Mouse (Mus musculus): ENCODE measurements around the gene Lpo. TPM values are rescaled to one million over a fixed set of nuclear protein-coding genes. Genes with fewer than 3 reads are reported as not detected.
A peak's percentile ranks its signal among the peaks of the same experiment; 100 is the strongest.

Gene Lpo
- total and polyA plus RNA-seq, 2 experiments from 2014 or later, result 0.19 TPM; not detected in 1

DNA sequence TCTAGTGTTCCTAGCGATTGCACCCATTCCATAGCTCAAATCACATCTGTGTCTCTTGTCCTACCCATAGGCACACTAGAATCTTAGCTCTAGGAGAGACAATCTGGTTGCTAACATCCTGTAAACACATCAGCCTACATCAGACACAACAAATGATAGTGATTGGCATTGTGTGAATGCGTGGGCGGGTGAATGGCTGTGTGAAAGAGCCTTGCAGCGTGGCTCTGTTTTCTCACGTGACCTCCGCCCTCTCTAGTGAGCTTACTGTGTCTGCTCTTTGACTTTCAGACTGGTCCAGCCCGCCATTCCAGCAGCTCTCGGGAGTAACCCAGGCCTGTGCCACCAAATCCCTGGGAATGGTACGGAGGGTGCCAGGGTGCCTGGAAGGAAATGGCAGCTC, 32.3 kb upstream of the Lpo start:
- Histone ChIP-seq H3K27me3 (ENCODE audit: control insufficient read depth, insufficient read depth, low read length) (no peaks in the 10 kb centered on the region), H3K27ac (ENCODE audit: low read depth) (no peak overlapping the region), H3K36me3 (replicated peaks; ENCODE audit: control insufficient read depth, insufficient read depth, low read length) (peaks cover 19% of the 10 kb centered on the region), H3K9ac (replicated peaks; ENCODE audit: low read depth, low read length) (no peak overlapping the region), H3K9me3 (replicated peaks; ENCODE audit: control insufficient read depth, low read length) (no peaks in the 10 kb centered on the region), H3K4me3 (ENCODE audit: low read depth, low read length) (no peak overlapping the region), H3K4me1 (ENCODE audit: control insufficient read depth, insufficient read depth) (no peaks in the 10 kb centered on the region), H3K4me2 (ENCODE audit: low read depth, low read length) (no peak overlapping the region)
- DNase-seq (ENCODE audit: low spot score) (no peak), ATAC-seq (ENCODE audit: insufficient read depth, low read depth) (no peak)
- 85% methylated on average over 9 of the region's 9 CpGs for WGBS
- TF ChIP-seq CTCF (IDR thresholded peaks at IDR 0.05; ENCODE audit: low read depth) (no peak), EP300 (IDR thresholded peaks at IDR 0.05; ENCODE audit: low read depth) (no peak)

DNA sequence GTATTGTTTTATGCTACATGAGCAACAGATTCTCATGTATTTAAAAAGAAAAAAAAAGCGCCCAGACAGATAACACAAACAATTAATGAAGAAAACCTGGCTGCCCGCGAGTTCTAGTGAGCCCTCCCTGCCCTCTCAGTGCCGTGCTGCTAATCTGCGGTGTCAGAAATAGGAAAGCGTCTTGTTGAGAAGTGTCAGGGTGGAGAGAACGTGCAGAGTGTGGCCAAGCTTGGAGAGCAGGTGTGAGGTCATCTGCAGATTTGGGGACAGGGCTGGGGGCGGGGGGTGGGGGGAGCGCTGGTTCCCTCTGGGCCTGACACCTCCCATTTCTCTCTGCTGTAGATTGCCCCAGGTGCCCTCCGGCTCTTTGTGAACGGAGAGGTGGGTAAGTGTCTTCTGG, 31.2 kb upstream of the Lpo start:
- TF ChIP-seq EP300 (IDR thresholded peaks at IDR 0.05; ENCODE audit: low read depth) (no peak), CTCF (IDR thresholded peaks at IDR 0.05; ENCODE audit: low read depth) (no peak)
- H3K4me2 ChIP-seq (ENCODE audit: low read depth, low read length), result no peak overlapping the region
- no peaks in the 10 kb centered on the region for H3K4me1 ChIP-seq (ENCODE audit: control insufficient read depth, insufficient read depth)
- peaks cover 19% of the 10 kb centered on the region for H3K36me3 ChIP-seq (replicated peaks; ENCODE audit: control insufficient read depth, insufficient read depth, low read length)
- H3K9me3 ChIP-seq (replicated peaks; ENCODE audit: control insufficient read depth, low read length), result no peaks in the 10 kb centered on the region
- H3K27me3 ChIP-seq (ENCODE audit: control insufficient read depth, insufficient read depth, low read length), result no peaks in the 10 kb centered on the region
- DNase-seq (ENCODE audit: low spot score) (no peak), ATAC-seq (ENCODE audit: insufficient read depth, low read depth) (peak; percentile 47; the same call in 1 of the 2 replicates)
- H3K4me3 ChIP-seq (ENCODE audit: low read depth, low read length), result no peak overlapping the region
- H3K9ac ChIP-seq (replicated peaks; ENCODE audit: low read depth, low read length), result no peak overlapping the region
- H3K27ac ChIP-seq (ENCODE audit: low read depth), result no peak overlapping the region
- WGBS, result 55% methylated on average over 11 of the region's 11 CpGs

DNA sequence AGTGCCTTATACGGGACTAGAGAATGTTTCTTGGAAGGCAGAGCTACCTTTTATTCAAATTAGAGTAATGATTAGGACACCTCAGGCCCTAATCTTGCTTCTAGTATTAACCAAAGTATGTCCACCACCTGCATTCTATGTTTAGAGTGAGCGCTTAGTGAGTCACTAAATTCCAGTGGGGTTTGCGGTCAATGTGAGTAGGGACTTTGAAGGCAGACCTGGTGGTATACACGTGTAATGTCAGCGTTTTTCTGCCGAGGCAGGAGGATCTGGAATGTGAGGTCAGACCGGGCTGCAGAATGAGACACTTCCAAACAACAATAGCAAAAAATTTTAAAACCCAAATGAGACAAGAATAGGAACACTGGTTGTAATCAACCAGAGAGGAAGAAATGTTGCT, 26.5 kb upstream of the Lpo start:
- DNase-seq (ENCODE audit: low spot score), result no peak

DNA sequence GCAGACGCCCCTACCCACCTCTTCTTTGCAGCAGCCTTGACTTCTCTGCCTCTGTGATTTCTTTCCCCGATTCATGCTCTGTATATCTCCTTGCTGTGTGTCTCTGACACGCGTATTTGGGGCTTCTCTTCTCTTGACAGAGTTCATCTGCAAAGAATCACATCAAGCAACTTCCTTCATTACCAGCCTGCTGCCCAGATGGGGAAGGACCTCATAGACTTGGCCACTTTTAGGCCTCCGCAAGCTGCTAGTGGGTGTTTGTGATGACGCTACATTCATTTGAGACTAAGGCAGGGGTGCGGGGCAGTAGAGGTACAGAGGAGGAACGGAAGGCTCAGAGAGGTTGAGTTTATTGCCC, 25.5 kb upstream of the Lpo start:
- ATAC-seq (ENCODE audit: insufficient read depth, low read depth) (peak; percentile 15; the same call in 1 of the 2 replicates), DNase-seq (ENCODE audit: low spot score) (no peak)
- Histone ChIP-seq H3K4me2 (ENCODE audit: low read depth, low read length) (peak overlapping the region; percentile 91), H3K9me3 (replicated peaks; ENCODE audit: control insufficient read depth, low read length) (no peaks in the 10 kb centered on the region), H3K4me1 (ENCODE audit: control insufficient read depth, insufficient read depth) (peaks cover 6% of the 10 kb centered on the region), H3K27me3 (ENCODE audit: control insufficient read depth, insufficient read depth, low read length) (no peaks in the 10 kb centered on the region), H3K9ac (replicated peaks; ENCODE audit: low read depth, low read length) (peak overlapping the region; percentile 51), H3K4me3 (ENCODE audit: low read depth, low read length) (peak overlapping the region; percentile 70), H3K27ac (ENCODE audit: low read depth) (peak overlapping the region; percentile 56), H3K36me3 (replicated peaks; ENCODE audit: control insufficient read depth, insufficient read depth, low read length) (peaks cover 19% of the 10 kb centered on the region)
- WGBS, result 45% methylated on average over 8 of the region's 8 CpGs
- TF ChIP-seq CTCF (IDR thresholded peaks at IDR 0.05; ENCODE audit: low read depth), result no peak
- no peak for TF ChIP-seq EP300 (IDR thresholded peaks at IDR 0.05; ENCODE audit: low read depth)

More for the DNA sequence above, 26.5 kb upstream of the Lpo start:
- Histone ChIP-seq H3K4me2 (ENCODE audit: low read depth, low read length) (no peak overlapping the region), H3K27ac (ENCODE audit: low read depth) (no peak overlapping the region), H3K4me3 (ENCODE audit: low read depth, low read length) (no peak overlapping the region), H3K27me3 (ENCODE audit: control insufficient read depth, insufficient read depth, low read length) (no peaks in the 10 kb centered on the region), H3K36me3 (replicated peaks; ENCODE audit: control insufficient read depth, insufficient read depth, low read length) (peaks cover 19% of the 10 kb centered on the region), H3K9me3 (replicated peaks; ENCODE audit: control insufficient read depth, low read length) (no peaks in the 10 kb centered on the region), H3K9ac (replicated peaks; ENCODE audit: low read depth, low read length) (no peak overlapping the region), H3K4me1 (ENCODE audit: control insufficient read depth, insufficient read depth) (peaks cover 6% of the 10 kb centered on the region)
- ATAC-seq (ENCODE audit: insufficient read depth, low read depth), result no peak
- WGBS, result 81% methylated on average over 7 of the region's 7 CpGs
- TF ChIP-seq EP300 (IDR thresholded peaks at IDR 0.05; ENCODE audit: low read depth) (no peak), CTCF (IDR thresholded peaks at IDR 0.05; ENCODE audit: low read depth) (no peak)

DNA sequence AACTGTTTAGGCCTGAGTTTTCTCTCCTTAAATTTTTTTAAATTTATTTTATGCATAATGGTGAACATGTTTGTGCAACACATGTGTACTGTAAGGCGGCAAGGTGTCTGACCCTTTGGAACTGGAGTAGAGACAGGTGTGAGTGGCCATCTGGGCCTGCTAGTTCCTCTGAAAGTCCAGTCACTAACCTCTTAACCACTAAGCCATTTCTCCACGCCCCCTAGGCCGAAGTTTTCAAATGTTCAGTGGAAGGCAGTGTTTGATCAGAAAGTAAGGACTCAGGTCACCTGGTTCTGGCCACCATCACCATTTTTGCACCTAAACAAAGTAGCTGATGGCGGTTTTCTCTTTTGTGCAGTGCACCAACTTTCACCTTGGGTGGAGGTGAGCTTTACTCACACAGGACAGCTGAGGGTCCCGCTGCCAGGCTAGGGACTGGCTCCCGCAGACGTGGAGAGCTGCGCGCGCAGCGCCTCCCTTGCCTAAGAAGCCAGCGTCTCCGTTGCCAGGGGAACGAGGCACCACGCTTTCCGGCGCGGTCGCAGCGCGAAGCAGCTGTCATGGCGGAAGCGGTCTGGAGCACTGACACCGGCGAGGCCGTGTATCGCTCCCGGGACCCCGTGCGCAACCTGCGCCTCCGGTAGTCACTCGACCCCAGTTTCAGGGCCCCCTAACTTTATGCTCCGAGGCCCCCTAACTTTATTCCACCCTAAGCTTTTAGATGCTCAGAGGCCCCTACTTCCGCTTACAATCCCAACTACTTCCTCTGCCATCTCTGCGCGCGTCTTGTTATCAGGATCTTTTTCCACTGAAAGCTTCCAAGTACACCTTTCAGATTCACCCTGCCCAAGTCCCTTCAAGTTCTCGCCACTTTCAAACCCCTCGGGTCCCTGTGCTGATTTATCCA, 24.9 kb upstream of the Lpo start, which contains the start of gene Mks1:
TSS of gene Mks1 (plus strand) at position 526 of the 907 bp plus-strand sequence.
- peaks cover 14% of the 10 kb centered on the region for H3K36me3 ChIP-seq (replicated peaks; ENCODE audit: control insufficient read depth, insufficient read depth, low read length)
- H3K27ac ChIP-seq (ENCODE audit: low read depth), result peak within 1 kb of the TSS; percentile 56
- no peaks in the 10 kb centered on the region for H3K9me3 ChIP-seq (replicated peaks; ENCODE audit: control insufficient read depth, low read length)
- H3K4me1 ChIP-seq (ENCODE audit: control insufficient read depth, insufficient read depth), result peaks cover 6% of the 10 kb centered on the region
- ATAC-seq (ENCODE audit: insufficient read depth, low read depth), result peak; percentile 93
- peak within 1 kb of the TSS; percentile 70 for H3K4me3 ChIP-seq (ENCODE audit: low read depth, low read length)
- WGBS, result 4% methylated on average over 40 of the region's 40 CpGs
- H3K9ac ChIP-seq (replicated peaks; ENCODE audit: low read depth, low read length), result peak within 1 kb of the TSS; percentile 51
- H3K27me3 ChIP-seq (ENCODE audit: control insufficient read depth, insufficient read depth, low read length), result no peaks in the 10 kb centered on the region
- TF ChIP-seq CTCF (IDR thresholded peaks at IDR 0.05; ENCODE audit: low read depth) (no peak), EP300 (IDR thresholded peaks at IDR 0.05; ENCODE audit: low read depth) (no peak)
- peak within 1 kb of the TSS; percentile 91 for H3K4me2 ChIP-seq (ENCODE audit: low read depth, low read length)
- peak; percentile 93 for DNase-seq (ENCODE audit: low spot score)
